Mouse (Mus musculus) cerebellum, adult 2 months (tissue): Measurements from ENCODE around the gene Ugt1a6b. TPM values are rescaled to one million over a fixed set of nuclear protein-coding genes. Genes with fewer than 3 reads are reported as not detected.

Source experiments
- DNase-seq, 2 experiments: peaks; one replicate each; pipeline ENCODE4 v3.0.0; 2021
- H3K27ac ChIP-seq: fragments of 200-500 bp; 2 replicates; pipeline ENCODE4 v1.5.1; 2012; ENCODE audit warnings: low read length, control low read depth, inconsistent platforms; ENCODE audit not compliant: insufficient read depth
- H3K27me3 ChIP-seq: fragments of 200-500 bp; 2 replicates; pipeline ENCODE4 v1.6.1; 2012; ENCODE audit warnings: inconsistent platforms, mild to moderate bottlenecking, low read length, moderate library complexity; ENCODE audit not compliant: control insufficient read depth, insufficient read depth
- H3K4me1 ChIP-seq: fragments of 200-500 bp; 2 replicates; pipeline ENCODE4 v1.6.1; 2011; ENCODE audit warnings: low read length; ENCODE audit not compliant: control insufficient read depth, insufficient read depth
- H3K4me3 ChIP-seq: fragments of 200-500 bp; replicated peaks from 2 replicates; pipeline ENCODE3; 2011; ENCODE audit warnings: mild to moderate bottlenecking, low read depth, low read length, control low read depth; ENCODE audit not compliant: insufficient read depth
- CTCF ChIP-seq: fragments of 200-500 bp; IDR thresholded peaks from 2 replicates; pipeline ENCODE4 v1.5.1; 2011; ENCODE audit warnings: low read depth, mild to moderate bottlenecking, control low read depth, low read length, moderate library complexity, borderline replicate concordance; ENCODE audit not compliant: insufficient read depth
- POLR2A ChIP-seq: fragments of 200-500 bp; IDR thresholded peaks from 2 replicates; pipeline ENCODE4 v1.6.1; 2011; ENCODE audit warnings: low read length, control low read depth, borderline replicate concordance; ENCODE audit not compliant: insufficient read depth
- WGBS: fragments of 180-500 bp; shearing (Covaris S2); methylation state at CpG from one replicate; pipeline ENCODE4 v1.1.7; 2018; 5-methylcytosine and 5-hydroxymethylcytosine counted together
- polyA plus RNA-seq: library from polyadenylated mRNA; depleted of rRNA; stranded (reverse); fragments of >200 nt; gene quantifications from 2 replicates; pipeline ENCODE4 v1.2.3, GENCODE M21; 2012

Gene Ugt1a6b
- polyA plus RNA-seq, 1 experiment: not detected

DNA sequence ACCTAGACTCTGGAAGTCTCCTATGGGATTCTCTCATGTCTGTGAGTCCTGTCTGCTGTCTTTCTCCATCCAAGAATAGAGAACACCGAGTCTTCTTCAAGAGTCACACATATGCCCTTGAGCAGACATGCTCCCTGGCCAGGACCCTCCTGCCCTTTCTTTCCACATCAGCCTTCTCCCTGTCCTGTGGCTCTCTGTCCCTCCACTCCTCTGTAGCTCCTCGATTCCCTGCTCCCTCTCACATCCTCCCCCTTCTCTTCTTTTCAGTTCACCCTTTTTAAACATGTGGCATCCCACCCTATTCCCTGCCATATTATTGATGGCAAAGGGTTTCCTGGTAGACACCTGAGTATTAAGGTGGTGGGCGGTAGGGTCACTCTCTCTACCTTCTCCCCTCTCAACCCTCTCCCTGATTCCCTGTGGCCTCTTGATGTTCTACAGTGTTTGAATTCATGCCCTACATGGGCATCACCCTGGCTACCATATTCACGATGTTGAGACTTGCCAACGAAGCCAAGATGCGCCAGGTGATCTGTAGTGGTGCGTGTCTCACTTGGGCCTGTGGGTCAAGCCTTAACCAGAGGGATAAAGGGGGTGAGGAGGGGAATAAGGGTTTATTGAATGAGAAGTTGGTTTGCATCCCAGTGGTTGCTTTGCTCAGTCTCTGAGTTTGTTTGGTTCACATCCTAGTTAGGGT is 128.9 kb downstream of the Ugt1a6b start:
- TF ChIP-seq CTCF: no peak
- TF ChIP-seq POLR2A: no peak
- Histone ChIP-seq H3K4me3 (no peak overlapping the region), H3K27me3 (no peaks in the 10 kb centered on the region), H3K27ac (no peak overlapping the region), H3K4me1 (no peaks in the 10 kb centered on the region)
- 63% methylated on average over 7 of the region's 7 CpGs for WGBS
- DNase-seq: no peak

GRCm38 (mm10) chr1:88232664-88233380 is 129.8 kb downstream of the Ugt1a6b start:
- Histone ChIP-seq H3K27me3 (no peaks in the 10 kb centered on the region), H3K4me3 (no peak overlapping the region), H3K4me1 (no peaks in the 10 kb centered on the region), H3K27ac (no peak overlapping the region)
- WGBS: 50% methylated on average over 3 of the region's 3 CpGs
- no peak for TF ChIP-seq CTCF
- no peak for TF ChIP-seq POLR2A
- DNase-seq: no peak

- WGBS: 65% methylated on average over 14 of the region's 14 CpGs
- TF ChIP-seq POLR2A (no peak), CTCF (no peak)
- H3K4me1 ChIP-seq: no peaks in the 10 kb centered on the region
- H3K27ac ChIP-seq: no peak overlapping the region
- no peak for DNase-seq
- no peak overlapping the region for H3K4me3 ChIP-seq
- no peaks in the 10 kb centered on the region for H3K27me3 ChIP-seq
Observed at GRCm38 (mm10) chr1:88233421-88234247, 130.6 kb downstream of the Ugt1a6b start.

DNA sequence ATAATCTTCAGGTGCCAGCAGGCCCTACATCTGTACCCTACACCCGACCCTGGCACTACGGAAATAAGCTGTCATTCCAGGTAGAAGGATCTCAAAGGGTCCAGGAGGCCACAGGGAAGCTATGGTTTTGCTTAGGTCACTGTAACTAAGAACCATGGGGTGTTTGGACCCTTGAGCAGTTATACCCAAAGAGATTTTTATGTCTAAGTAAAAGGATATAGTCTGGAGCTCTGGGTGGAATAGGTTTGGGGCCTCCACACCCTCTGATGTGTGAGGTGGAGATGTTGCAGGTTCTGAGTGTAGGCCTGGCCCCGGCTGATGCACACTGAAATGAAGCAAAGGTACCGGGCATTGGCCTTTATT is 131.2 kb downstream of the Ugt1a6b start:
- no peak for DNase-seq
- Histone ChIP-seq H3K4me1 (no peaks in the 10 kb centered on the region), H3K4me3 (no peak overlapping the region), H3K27me3 (no peaks in the 10 kb centered on the region), H3K27ac (no peak overlapping the region)
- TF ChIP-seq POLR2A (no peak), CTCF (no peak)
- 57% methylated on average over 4 of the region's 4 CpGs for WGBS

GRCm38 (mm10) chr1:88234646-88235045 is 131.6 kb downstream of the Ugt1a6b start:
- WGBS: 39% methylated on average over 5 of the region's 5 CpGs
- TF ChIP-seq POLR2A: no peak
- TF ChIP-seq CTCF: no peak
- no peak for DNase-seq
- no peak overlapping the region for H3K4me3 ChIP-seq
- no peaks in the 10 kb centered on the region for H3K4me1 ChIP-seq
- no peak overlapping the region for H3K27ac ChIP-seq
- H3K27me3 ChIP-seq: no peaks in the 10 kb centered on the region

GRCm38 (mm10) chr1:88235046-88235893 is 132.2 kb downstream of the Ugt1a6b start:
- H3K27ac ChIP-seq: no peak overlapping the region
- 59% methylated on average over 11 of the region's 11 CpGs for WGBS
- H3K4me3 ChIP-seq: no peak overlapping the region
- DNase-seq: no peak
- H3K27me3 ChIP-seq: no peaks in the 10 kb centered on the region
- TF ChIP-seq POLR2A (no peak), CTCF (no peak)
- no peaks in the 10 kb centered on the region for H3K4me1 ChIP-seq

GRCm38 (mm10) chr1:88235894-88236415 is 132.9 kb downstream of the Ugt1a6b start:
- DNase-seq: no peak

More at GRCm38 (mm10) chr1:88235894-88236415, 132.9 kb downstream of the Ugt1a6b start:
- Histone ChIP-seq H3K27me3 (no peaks in the 10 kb centered on the region), H3K4me1 (no peaks in the 10 kb centered on the region), H3K4me3 (no peak overlapping the region), H3K27ac (no peak overlapping the region)
- TF ChIP-seq POLR2A (no peak), CTCF (no peak)
- WGBS: 49% methylated on average over 4 of the region's 4 CpGs
